8 mouse cellular contexts compared by ENCODE assay signal in genomic region chr1:155006539-155007486, GRCm38 (mm10).
DNase-seq lines count a peak whose midpoint lies in the region; ATAC-seq lines count a peak whose summit lies in the region.

No protein-coding gene starts in this region.

- H3K9ac ChIP-seq in hindbrain, embryonic 16.5 days (ENCODE audit: low read depth, low read length), result no peak overlapping the region

- no peaks in the 10 kb centered on the region for H3K9me3 ChIP-seq in hindbrain, embryonic 16.5 days (ENCODE audit: control insufficient read depth, low read length)

- WGBS in hindbrain, embryonic 16.5 days, result 14% methylated on average over 16 of the region's 16 CpGs

- peak; percentile 93 for DNase-seq in NIH3T3 (ENCODE audit: low read depth)
- peak; percentile 95 to 96 for DNase-seq in cerebellum, postnatal 10 days
- DNase-seq in frontal cortex, postnatal 14 days (ENCODE audit: low spot score in 2 of 2), result peak; percentile 83 to 93
- peak; percentile 76 for DNase-seq in left cerebral cortex, adult 11 months (ENCODE audit: low spot score)
- peak; percentile 85 to 89 for DNase-seq in lung, postnatal 4 days
- DNase-seq in right cerebral cortex, adult 18-20 months, result peak; percentile 89
- DNase-seq in urinary bladder, adult 2 months (ENCODE audit: low spot score), result peak; percentile 68

- peak; percentile 90 for ATAC-seq in hindbrain, embryonic 16.5 days

- no peak overlapping the region for H3K4me3 ChIP-seq in hindbrain, embryonic 16.5 days (ENCODE audit: low read length)

- no peaks in the 10 kb centered on the region for H3K36me3 ChIP-seq in hindbrain, embryonic 16.5 days (ENCODE audit: control insufficient read depth, insufficient read depth, low read length)

- H3K4me2 ChIP-seq in hindbrain, embryonic 16.5 days (ENCODE audit: low read length), result no peak overlapping the region

- no peak overlapping the region for H3K27ac ChIP-seq in hindbrain, embryonic 16.5 days (ENCODE audit: low read depth, low read length)

- H3K4me1 ChIP-seq in hindbrain, embryonic 16.5 days (ENCODE audit: control insufficient read depth, insufficient read depth, low read depth, low read length), result no peaks in the 10 kb centered on the region

- no peaks in the 10 kb centered on the region for H3K27me3 ChIP-seq in hindbrain, embryonic 16.5 days (replicated peaks; ENCODE audit: control insufficient read depth, insufficient read depth, low read length)
